Mouse (Mus musculus) thymus, postnatal 4 days (tissue): ENCODE data around the gene Cadps.
A peak's percentile ranks its signal among the peaks of the same experiment; 100 is the strongest.

ENCODE experiments used
- DNase-seq: peaks from one replicate; pipeline ENCODE4 v3.0.0; 2021

Cadps gene

DNA sequence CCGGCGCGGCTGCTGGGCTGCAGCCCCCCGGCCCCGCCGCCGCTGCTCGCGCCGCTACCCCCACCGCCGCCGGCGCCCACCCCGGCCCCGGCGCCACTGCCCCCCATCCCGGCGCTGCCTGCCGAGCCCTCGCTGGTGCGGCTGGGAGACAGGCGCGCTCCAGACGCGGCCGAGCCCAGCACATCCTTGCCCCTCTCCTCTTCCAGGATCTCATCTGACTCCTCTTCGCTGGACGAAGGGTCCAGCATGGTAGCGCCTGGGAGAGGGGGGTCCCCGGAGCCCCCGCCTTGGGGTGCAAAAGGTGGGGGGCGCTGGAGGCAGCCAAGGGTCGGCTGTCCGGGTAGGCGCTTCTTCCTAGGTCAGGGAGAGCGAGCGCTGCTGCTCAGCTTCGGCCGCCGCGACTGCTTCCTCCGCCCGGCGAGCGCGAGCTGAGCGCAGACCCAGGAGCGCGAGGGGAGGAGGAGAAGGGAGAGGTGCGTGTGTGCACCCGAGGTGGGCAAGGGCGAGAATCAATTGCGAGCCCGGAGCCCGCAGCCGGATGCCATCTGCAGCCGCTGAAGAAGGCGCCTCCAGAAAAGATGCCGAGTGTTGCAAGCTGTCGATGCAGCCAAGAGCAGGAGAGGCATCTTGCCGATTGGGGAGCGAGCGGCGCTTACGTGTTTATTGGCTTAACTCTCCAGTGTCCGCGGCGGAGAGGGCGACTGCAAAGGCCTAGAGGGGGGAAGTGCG is at the start of gene Cadps:
Cadps (minus strand) TSS at position 589 of the 729 bp plus-strand sequence.
- DNase-seq, result peak; percentile 4

DNA sequence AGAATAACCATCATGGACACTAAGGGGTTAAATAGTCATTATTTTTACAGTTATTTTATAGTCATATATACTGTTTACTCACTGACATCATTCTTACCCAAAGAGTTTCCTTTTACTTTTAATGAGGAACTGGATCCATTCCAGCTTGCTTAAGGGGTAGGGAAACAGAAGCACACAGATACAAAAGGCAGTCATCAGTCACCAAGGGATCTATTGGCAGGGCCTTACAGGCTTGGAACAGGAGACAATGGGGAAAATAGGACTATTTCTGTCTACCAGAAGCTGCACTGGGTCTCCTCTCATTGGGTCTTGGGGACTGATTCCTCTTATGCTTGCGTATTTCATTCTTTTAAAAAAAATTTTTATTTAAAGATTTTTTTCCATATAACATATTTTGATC is 46.7 kb upstream of the Cadps start:
- DNase-seq, result no peak

DNA sequence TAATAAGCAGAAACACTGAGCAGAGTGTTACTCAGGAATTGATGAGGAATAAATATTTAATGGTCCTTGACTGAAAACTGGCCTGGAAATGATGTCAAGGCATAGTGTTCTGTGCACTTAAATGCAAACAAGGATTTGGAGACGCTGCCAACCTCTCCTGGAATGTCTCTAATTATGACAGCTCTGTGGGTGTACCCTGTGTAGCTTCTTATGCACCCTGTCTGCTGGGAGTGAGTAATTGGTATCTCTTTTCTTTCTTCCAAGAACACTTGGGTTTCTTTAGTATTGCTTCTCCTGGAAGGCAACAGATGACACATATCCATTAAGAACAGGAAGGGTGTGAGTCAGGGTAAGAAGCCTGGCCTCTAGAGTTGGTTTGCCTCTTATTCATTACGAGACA is 42.4 kb upstream of the Cadps start:
- DNase-seq, result no peak

DNA sequence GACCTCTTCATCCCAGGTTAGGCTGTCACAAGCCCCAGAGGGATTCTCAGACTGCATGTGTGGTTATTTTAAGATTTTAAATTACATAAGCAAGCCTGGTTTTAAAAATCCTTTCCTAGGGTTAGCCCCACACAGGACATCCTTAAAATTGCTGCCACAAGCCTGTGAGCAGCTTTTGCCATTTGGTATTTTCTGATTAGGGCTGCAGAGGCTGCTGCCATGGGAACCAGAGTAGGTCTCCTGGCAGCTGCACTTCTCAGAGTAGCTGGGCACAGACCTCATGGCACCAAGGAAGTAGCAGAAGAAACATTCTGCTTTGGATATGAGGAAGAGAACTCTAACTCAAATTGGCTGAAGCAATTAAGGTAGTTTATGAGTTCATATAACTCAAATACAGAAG is 21.0 kb upstream of the Cadps start:
- no peak for DNase-seq

DNA sequence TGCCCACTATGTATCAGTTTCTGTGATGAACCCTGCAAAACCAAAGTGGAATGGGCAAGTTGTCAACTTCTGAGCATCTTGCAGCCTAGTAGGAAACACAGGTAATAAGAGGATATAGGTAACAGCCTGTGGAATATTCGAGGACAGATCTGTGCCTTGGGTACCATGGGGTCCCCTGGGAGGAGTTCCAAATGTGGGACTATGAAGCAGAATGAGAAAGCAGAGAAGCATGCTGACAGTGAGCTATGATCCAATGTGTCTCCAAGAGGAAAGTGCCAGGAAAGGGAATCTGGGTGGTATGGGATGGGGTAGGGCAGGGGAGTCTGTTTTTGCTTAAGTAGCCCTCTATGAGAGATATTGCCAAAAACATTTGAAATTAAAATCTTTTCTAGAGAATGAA is 16.6 kb upstream of the Cadps start:
- DNase-seq, result no peak

DNA sequence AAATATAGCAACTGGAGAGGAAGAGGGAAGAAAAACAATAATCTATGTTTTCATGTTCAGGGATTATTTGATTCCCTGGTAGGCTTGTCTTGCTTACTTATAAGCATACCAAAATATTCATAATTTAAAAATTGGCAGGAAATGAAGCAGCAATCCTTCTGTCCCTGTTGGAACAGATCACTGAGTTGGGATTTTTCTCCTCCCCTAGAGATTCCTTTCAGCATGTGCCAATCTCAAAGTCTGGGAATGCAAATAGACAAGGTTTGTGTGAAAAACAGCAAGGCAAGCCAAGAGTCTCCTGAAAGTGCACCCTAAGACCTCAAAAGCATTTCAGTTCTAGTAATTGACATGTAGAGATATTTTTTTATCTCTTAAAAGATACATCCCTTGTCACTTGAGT is 16.1 kb upstream of the Cadps start:
- DNase-seq, result no peak

DNA sequence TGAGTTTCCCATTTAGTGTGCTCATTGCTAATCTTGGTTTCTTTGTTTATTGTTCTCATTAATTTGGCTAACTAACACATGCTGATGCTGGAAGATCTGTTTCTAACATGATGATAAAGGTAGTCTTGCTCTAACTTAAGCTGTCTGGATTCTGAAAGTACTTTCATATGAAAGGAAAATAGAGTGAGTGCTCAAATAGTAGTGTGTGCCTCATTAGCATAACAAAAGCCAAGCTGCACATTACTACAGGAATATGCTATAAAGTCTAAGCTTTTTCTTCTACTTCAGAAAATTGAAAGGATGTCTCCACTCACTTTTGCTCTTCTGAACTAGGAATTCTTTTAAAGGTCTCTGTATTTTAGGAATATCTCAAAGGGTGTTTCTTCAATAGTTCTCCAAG is 15.4 kb upstream of the Cadps start:
- DNase-seq, result no peak

DNA sequence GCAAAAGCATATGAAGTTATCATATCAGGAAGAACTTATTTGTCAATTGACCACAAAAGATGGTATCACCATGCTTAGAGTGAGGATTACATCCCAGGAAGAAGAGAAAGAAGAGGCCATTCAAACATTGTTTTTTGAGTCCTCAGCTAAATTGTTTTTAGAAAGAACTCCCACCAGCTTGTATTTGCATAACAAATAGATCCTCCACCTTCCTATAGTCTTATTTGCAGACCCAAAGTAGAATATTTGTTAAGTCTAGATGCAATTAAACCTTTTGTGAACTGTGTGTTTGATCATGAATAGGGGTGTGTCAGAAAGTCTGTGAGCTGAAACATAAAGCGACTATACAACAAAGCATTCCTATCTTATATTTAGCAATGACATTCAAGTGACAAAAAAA is 15.0 kb upstream of the Cadps start:
- no peak for DNase-seq

DNA sequence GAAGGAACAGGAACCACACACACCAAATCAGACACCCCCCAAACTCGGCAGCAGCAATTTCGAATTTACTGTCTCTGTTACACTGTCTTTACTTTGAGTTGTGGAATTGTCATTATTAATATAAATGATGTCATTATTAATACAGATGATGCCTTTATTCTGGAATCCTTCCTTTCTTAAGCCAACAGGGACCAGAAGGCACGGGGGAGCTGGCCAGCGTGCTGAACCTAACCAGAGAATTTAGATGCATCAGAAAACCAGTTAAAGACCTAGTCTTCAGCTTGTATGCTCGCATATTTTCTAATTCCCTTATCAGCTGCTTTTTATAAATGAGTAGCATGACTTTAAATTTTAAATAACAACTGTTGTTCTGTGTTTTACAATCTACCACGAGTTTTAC is 902 bp upstream of the Cadps start:
- DNase-seq, result no peak

DNA sequence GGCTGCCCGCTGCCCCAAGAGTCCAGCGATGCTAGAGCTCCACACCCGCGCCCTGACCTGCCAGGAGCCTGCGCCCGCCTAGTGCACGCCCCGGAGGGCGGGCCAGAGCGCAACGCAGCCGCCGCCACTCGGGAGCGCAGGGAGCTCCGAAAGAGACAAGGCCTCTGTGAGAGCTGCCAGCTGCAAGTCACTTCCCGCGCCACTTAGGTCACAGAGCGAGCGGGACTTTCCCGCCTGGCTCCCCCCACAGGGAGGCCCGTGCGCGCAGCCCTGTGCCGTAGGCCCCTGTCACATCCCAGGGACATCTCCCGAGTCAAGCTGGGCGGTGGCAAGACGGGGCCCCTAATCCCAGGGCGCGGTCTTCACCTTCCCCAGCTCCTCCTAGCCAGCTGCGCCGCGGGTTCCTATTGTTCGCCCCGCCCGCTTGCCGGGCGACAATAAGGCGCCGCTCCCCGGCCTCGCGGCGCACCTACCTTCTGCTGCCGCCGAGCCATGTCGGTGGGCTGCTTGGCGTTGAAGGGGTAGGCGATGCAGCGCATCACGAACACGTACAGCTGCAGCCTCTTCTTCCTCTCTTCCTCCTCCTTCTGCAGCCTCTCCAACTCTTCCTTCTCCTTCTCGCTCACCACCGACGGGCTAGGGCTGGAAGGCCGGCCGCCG is 918 bp downstream of the Cadps start:
- DNase-seq, result peak; percentile 9

DNA sequence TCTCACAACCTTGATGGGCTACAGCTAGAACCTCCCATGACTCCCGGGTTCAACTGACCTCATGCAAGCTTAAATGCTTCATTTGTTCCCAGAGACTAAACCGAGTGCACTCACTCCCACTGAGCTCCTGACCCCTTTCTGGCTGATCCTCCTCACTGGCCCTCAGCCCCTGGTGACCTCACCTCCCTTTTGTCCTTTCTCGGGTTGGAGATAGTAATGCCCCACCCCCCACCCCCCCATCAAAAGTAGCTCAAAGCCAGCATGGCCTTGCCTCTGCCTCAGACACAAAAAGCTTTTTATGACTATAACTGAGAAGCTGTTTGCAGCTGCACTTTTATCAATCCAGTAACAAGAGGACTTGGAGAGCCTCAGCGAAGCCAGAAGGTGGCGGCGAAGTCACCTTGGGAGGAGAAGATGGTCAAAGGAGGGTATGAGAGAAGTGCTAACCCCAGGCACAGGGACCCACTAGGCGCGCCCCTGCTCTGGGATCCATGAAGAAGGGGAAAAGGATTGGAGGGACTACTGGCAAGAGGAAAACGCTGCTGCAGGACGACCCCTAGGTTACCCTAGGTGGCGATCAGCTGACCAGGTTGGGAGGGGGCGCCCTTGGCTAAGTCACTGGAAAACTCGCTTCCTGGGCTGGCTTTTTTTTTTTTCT is 1.6 kb downstream of the Cadps start:
- no peak for DNase-seq

DNA sequence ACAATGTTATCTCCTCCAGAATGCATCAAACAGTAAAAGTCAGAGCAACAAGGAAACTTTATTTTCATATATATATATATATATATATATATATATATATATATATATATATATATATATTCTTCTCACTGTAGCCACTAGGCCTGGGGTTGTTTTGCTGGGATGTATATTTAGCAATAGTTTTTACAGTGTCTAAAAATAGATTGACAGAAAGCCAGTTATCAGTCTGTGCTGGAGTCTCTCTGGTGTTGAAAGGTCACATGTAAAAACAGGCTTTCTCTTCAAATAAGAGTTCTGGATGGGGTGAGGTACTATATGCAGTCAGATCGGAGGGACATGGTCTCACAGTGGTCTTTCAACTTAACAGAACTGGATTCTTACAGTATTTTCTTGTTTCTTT is 2.7 kb downstream of the Cadps start:
- no peak for DNase-seq

DNA sequence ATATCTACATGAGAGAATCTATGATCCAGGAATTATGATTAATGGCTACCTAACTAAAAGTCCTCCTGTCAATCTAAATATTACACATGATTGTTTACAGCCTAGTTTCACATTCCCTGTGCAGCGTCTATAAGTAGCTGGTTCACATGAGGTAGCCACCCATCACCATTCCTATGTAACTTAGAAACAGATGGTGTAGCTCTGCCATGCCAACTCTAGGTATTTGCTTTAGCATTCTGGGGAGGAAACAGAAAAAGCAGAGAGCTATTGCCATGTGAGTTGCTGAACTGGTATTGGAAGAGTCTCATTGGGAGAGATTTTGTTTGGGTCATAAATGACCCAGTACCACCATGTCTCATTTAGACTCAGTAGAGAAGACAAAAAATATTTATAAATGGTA is 4.4 kb downstream of the Cadps start:
- DNase-seq, result no peak

DNA sequence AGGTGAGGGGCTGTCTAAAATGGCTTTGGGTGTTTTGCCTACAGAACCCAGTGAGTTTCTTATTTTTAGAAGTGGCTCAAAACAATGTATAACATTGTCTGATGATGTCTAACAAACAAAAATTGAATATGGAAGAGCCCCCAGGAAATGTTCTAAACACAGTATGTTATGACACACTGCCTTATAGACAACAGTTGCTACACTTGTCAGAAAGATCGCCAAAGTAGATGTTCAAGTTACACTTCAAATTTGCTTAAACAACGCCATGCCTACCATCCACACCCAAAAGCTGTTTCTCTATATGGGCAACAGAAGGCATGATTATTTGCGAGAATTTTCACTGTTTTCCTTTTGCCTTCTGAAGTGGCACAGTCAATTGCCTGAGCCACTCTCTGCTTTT is 10.8 kb downstream of the Cadps start:
- no peak for DNase-seq

DNA sequence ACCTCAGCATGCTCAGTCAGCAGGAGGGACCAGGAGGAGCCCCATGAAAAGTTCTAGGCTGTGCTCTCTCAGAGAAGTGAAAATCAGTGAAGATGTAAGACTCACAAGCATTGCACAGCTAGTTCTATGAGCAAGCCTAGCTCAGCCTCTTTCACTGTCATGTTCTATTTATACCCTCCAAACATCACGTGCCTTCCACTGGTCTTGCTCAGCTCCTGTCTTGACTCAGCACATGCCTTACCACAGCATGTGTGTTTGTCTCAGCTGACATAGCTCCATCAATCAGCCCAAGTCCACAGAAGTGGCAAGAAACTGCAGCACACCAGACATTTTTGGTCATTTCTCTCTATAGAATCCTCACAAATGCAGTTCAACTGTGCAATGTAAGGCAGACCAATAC is 19.9 kb downstream of the Cadps start:
- no peak for DNase-seq

DNA sequence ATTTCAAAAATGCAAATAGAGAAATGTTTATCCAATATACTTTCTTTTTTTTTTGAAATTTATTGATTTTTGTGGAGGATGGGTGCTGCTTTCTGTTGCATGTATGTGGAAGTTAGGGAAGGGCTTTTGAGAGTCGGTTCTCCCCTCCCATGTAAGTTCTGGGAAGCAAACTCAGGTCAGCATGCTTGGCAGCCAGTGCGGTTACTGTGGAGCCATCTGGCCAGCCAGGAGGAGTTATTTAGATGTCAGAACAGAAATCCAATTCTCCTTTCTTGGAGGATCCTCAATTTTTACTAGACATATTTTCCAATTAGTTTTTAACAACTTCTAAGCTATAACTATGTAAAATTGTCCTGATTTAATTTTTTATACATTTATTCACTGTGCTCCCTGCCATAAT is 21.8 kb downstream of the Cadps start:
- DNase-seq, result no peak

DNA sequence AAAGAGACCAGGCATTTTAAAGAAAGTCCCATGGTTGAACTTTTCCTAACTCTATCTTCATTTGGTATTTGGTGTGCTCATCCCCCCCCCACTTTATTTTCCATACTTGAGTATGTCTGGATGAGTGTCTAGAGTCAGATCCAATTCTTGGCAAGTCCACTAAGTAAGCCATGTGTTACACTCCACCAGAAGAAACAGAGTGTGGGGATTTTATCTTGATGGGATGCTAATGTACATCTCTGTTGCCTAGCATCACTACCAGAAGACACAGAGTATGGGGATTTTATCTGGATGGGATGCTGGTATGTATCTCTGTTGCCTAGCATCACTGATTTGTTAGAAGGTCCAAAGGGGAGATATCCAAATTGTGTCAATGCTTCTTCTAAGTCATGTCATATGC is 24.0 kb downstream of the Cadps start:
- DNase-seq, result no peak

DNA sequence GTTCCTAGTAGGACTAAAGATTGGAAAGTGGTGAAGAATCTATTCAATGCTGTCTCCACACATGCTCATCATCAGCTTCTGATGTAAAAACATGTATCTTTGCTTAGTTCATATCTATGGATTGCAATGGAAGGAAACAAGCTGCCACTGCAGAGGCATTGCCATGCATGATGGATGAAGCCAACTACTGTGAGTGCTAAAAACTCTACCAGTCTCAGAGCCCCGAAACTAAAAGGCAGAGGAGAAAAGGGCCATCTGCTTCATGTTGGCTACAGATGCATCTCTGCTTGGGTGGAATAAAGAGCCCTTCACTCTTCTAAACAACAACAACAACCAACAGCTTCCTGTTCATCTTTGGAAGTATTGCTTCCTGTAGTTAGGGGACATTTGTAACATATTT is 38.6 kb downstream of the Cadps start:
- no peak for DNase-seq

DNA sequence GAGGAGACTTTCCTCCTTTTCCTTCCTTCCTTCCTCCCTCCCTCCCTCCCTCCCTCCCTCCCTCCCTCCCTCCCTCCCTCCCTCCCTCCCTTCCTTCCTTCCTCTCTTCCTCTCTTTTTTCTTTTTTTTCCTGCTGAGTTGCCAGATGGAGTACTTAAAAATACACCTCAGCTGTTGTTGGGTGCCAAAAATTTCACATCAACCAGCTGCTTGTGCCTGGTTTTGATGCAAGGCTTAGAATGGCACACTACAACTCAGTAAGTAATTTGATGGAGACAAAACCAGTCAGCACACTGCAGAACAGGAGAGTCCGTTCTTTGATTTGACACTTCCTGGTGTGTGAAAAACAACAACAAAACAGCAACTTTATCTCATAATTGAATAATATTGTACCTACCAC is 42.9 kb downstream of the Cadps start:
- DNase-seq, result no peak

DNA sequence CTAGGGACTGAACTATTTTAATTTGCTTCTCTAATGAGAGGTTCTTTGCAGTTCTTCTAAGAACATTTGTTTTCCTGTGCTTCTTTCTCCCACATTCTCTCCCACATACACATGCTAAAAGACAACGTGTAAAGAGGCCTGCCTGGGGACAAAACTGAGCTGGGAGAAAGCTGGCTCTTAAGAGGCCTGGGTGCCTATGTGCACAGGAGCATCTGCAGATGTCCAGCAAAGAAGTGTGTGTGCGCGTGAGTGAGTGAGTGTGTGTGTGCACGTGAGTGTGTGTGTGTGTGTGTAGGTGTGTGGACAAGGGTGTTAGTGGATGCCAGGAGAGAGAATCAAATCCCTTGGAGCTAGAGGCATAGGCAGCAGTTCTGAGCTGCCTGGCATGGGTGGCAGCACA is 44.9 kb downstream of the Cadps start:
- no peak for DNase-seq

DNA sequence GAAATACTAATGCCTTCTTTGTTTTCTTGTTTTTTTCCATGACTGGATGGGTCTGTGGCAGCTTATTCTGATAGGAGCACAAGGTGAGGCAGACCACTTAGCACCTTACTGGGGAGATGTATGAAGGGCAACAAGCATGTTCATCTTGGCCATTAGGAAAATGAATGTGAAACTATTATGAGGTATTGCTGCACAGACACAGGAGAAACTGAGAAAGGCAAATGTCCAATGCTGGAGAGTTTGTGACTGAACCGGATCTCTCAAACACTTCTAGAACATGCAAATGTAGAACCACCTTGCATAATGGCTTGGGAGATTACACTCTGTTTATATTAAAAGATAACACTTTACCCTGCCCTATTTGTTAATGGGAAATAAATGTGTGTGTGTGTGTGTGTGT is 54.0 kb downstream of the Cadps start:
- DNase-seq, result no peak

DNA sequence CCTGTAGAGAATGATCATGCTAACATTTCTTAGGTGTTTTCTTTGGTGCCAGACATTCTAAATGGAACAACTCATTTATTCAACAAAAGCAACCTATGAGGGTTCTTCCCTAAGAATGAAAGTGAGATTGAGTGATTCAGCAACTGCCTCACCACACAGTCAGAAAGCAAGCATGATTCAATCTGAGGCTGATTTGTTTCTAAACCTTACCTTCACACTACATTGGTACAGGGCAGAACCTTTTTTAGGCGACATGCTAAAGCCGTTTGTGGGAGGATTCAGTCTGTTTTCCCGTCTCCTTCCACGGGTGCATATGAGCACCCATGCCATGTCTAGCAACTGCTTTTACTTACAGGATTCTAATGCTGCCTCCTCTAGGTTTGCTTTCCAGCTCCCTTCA is 69.6 kb downstream of the Cadps start:
- no peak for DNase-seq

DNA sequence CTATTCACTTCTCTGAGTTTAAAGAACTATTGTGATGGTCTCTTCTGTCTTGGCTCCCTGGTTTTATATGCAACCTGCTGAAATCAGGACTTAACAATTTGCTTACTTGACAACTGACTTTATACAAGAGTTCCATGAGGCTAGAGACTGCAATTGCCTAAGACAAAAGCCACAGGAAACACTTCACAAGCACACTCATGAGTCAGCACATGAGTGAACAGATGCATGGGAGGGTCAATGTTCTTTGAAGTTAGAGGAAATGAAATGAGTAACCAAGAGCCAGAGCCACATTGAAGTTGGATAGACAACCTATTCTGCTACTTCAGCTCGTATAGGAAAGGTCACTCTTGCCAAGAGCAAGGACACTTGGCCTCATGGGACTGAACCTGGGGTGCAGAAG is 71.1 kb downstream of the Cadps start:
- no peak for DNase-seq

DNA sequence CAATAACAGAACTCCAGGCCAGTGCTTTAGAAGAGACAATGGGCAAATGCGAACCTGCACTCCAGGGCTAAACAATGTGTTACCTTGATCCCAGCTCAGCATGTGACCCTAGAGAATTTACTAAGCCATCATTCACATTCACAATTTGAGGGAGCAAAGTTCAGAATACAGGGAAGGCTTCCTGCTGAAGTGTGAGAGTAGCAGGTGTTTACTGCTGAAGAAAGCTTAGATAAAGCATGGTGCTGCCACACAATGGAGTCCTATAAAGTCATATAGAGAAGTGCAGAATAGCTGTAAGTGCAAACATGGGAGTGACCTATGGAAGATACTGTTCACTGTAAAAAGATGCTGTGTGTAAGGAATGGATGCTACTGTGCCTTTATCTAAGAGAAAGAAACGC is 91.9 kb downstream of the Cadps start:
- DNase-seq, result no peak
